Mouse (Mus musculus) kidney, adult 2 months (tissue): ENCODE results near the gene Slc24a4. TPM values are rescaled to one million over a fixed set of nuclear protein-coding genes. Genes with fewer than 3 reads are reported as not detected.
A peak's percentile ranks its signal among the peaks of the same experiment; 100 is the strongest.

Experiments used
- DNase-seq: peaks from one replicate; pipeline ENCODE4 v3.0.0; 2021
- H3K27ac ChIP-seq: fragments of 200-500 bp; 2 replicates; pipeline ENCODE4 v1.5.1; 2012; ENCODE audit warnings: low read depth, low read length, control low read depth, inconsistent platforms; ENCODE audit not compliant: insufficient read depth
- H3K27me3 ChIP-seq: fragments of 200-500 bp; replicated peaks from 2 replicates; pipeline ENCODE4 v1.6.1; 2012; ENCODE audit warnings: mild to moderate bottlenecking, moderate library complexity, low read length, inconsistent platforms; ENCODE audit not compliant: control insufficient read depth, insufficient read depth
- H3K36me3 ChIP-seq: fragments of 200-500 bp; 2 replicates; pipeline ENCODE4 v1.6.1; 2012; ENCODE audit warnings: mild to moderate bottlenecking, moderate library complexity, low read length, inconsistent platforms; ENCODE audit not compliant: control insufficient read depth, insufficient read depth
- H3K4me1 ChIP-seq: fragments of 200-500 bp; 2 replicates; pipeline ENCODE4 v1.6.1; 2011; ENCODE audit warnings: low read length; ENCODE audit not compliant: control insufficient read depth, insufficient read depth
- H3K4me3 ChIP-seq: fragments of 200-500 bp; 2 replicates; pipeline ENCODE4 v1.5.1; 2011; ENCODE audit warnings: mild to moderate bottlenecking, low read depth, low read length, control low read depth; ENCODE audit not compliant: insufficient read depth
- CTCF ChIP-seq: fragments of 200-500 bp; conservative IDR thresholded peaks from 2 replicates; pipeline ENCODE4 v1.5.1; 2011; ENCODE audit warnings: low read depth, mild to moderate bottlenecking, control low read depth, low read length, moderate library complexity, mixed read lengths; ENCODE audit not compliant: insufficient read depth, insufficient read length
- POLR2A ChIP-seq: fragments of 200-500 bp; IDR thresholded peaks from one replicate; pipeline ENCODE4 v1.6.1; 2011; ENCODE audit warnings: low read depth, low read length, control low read depth
- WGBS: fragments of 180-500 bp; shearing (Covaris S2); methylation state at CpG from one replicate; pipeline ENCODE4 v1.1.7; 2018; 5-methylcytosine and 5-hydroxymethylcytosine counted together
- polyA plus RNA-seq: library from polyadenylated mRNA; depleted of rRNA; stranded (reverse); fragments of >200 nt; gene quantifications from 2 replicates; pipeline ENCODE4 v1.2.3, GENCODE M21; 2012; rRNA removed

Slc24a4 gene
- polyA plus RNA-seq, 1 experiment, result 0.05 TPM

GRCm38 (mm10) chr12:102309099-102309799 lies 180.7 kb downstream of the Slc24a4 start:
- no peak for DNase-seq
- Histone ChIP-seq H3K27me3 (no peaks in the 10 kb centered on the region), H3K4me3 (no peak overlapping the region), H3K27ac (no peak overlapping the region), H3K4me1 (peaks cover 37% of the 10 kb centered on the region), H3K36me3 (no peaks in the 10 kb centered on the region)
- 96% methylated on average over 11 of the region's 11 CpGs for WGBS
- TF ChIP-seq CTCF, result no peak
- no peak for TF ChIP-seq POLR2A

GRCm38 (mm10) chr12:102309800-102310195 lies 181.3 kb downstream of the Slc24a4 start:
- Histone ChIP-seq H3K4me1 (peaks cover 31% of the 10 kb centered on the region), H3K27ac (no peak overlapping the region)
- 93% methylated on average over 8 of the region's 8 CpGs for WGBS

GRCm38 (mm10) chr12:102310261-102310660 lies 181.7 kb downstream of the Slc24a4 start:
- no peak overlapping the region for H3K27ac ChIP-seq
- peaks cover 27% of the 10 kb centered on the region for H3K4me1 ChIP-seq
- H3K4me3 ChIP-seq, result no peak overlapping the region
- 96% methylated on average over 3 of the region's 3 CpGs for WGBS
- H3K36me3 ChIP-seq, result no peaks in the 10 kb centered on the region; the same call in 1 of the 2 replicates
- no peak for DNase-seq
- TF ChIP-seq CTCF (no peak), POLR2A (no peak)
- no peaks in the 10 kb centered on the region for H3K27me3 ChIP-seq

More at GRCm38 (mm10) chr12:102309800-102310195, 181.3 kb downstream of the Slc24a4 start:
- Histone ChIP-seq H3K27me3 (no peaks in the 10 kb centered on the region), H3K4me3 (no peak overlapping the region), H3K36me3 (no peaks in the 10 kb centered on the region; the same call in 1 of the 2 replicates)
- TF ChIP-seq POLR2A (no peak), CTCF (no peak)
- no peak for DNase-seq

- Histone ChIP-seq H3K36me3 (no peaks in the 10 kb centered on the region; the same call in 1 of the 2 replicates), H3K27me3 (no peaks in the 10 kb centered on the region), H3K4me3 (no peak overlapping the region), H3K27ac (no peak overlapping the region), H3K4me1 (peaks cover 20% of the 10 kb centered on the region)
- TF ChIP-seq POLR2A (no peak), CTCF (no peak)
- WGBS, result 66% methylated on average over 5 of the region's 5 CpGs
- DNase-seq, result peak; percentile 55
These were observed 182.9 kb downstream of the Slc24a4 start for GRCm38 (mm10) chr12:102311454-102311853.

Other genes with a start within 250 kb of the Slc24a4 start
- gene Trip11, start 215.5 kb upstream of the Slc24a4 start, polyA plus RNA-seq, result 4.0 and 4.2 TPM in 2 replicates
- 3.7 and 5.5 TPM in 2 replicates for gene Atxn3, start 170.5 kb upstream of the Slc24a4 start, polyA plus RNA-seq
- gene Cpsf2, start 152.7 kb upstream of the Slc24a4 start, polyA plus RNA-seq, result 3.6 and 5.1 TPM in 2 replicates
- 11.6 and 15.4 TPM in 2 replicates for gene Rin3, start 154.3 kb downstream of the Slc24a4 start, polyA plus RNA-seq